8 mouse cellular contexts compared by ENCODE assay signal in genomic region chr17:47522536-47522935, GRCm38 (mm10). TPM values are rescaled to one million over a fixed set of nuclear protein-coding genes. Genes with fewer than 3 reads are reported as not detected.
A peak's percentile ranks its signal among the peaks of the same experiment; 100 is the strongest.
DNase-seq lines count a peak whose midpoint lies in the region; ATAC-seq and TF ChIP-seq lines count a peak whose summit lies in the region.

No protein-coding gene starts in this region.

- H3K27me3 ChIP-seq in embryonic facial prominence, embryonic 14.5 days (replicated peaks; ENCODE audit: control insufficient read depth, insufficient read depth, low read length) = no peaks in the 10 kb centered on the region
- no peaks in the 10 kb centered on the region for H3K27me3 ChIP-seq in hindbrain, postnatal 0 days (ENCODE audit: insufficient read depth, low read length)
- H3K27me3 ChIP-seq in myocyte (ENCODE audit: control insufficient read depth, insufficient read depth, insufficient read length) = no peaks in the 10 kb centered on the region

- no peaks in the 10 kb centered on the region for H3K36me3 ChIP-seq in embryonic facial prominence, embryonic 14.5 days (ENCODE audit: control insufficient read depth, insufficient read depth, low read length)
- H3K36me3 ChIP-seq in hindbrain, postnatal 0 days (ENCODE audit: insufficient read depth, low read length) = no peaks in the 10 kb centered on the region
- H3K36me3 ChIP-seq in myocyte (ENCODE audit: control insufficient read depth, insufficient read depth) = no peaks in the 10 kb centered on the region

- WGBS in embryonic facial prominence, embryonic 14.5 days = 47% methylated on average over 4 of the region's 4 CpGs
- 68% methylated on average over 4 of the region's 4 CpGs for WGBS in hindbrain, postnatal 0 days

- no peaks in the 10 kb centered on the region for H3K79me2 ChIP-seq in myocyte (ENCODE audit: control insufficient read depth, insufficient read depth)

- peaks cover 49% of the 10 kb centered on the region for H3K4me1 ChIP-seq in embryonic facial prominence, embryonic 14.5 days (ENCODE audit: control insufficient read depth, insufficient read depth, low read length)
- H3K4me1 ChIP-seq in hindbrain, postnatal 0 days (ENCODE audit: insufficient read depth, low read length) = peaks cover 12% of the 10 kb centered on the region; the same call in 1 of the 2 replicates

- H3K9ac ChIP-seq in embryonic facial prominence, embryonic 14.5 days (ENCODE audit: low read depth, low read length) = peak overlapping the region; percentile 41; the same call in 1 of the 2 replicates
- no peak overlapping the region for H3K9ac ChIP-seq in hindbrain, postnatal 0 days (replicated peaks; ENCODE audit: low read length)

- DNase-seq in kidney, postnatal 10 days = peak; percentile 55
- no peak for DNase-seq in kidney, adult 8-10 months
- peak; percentile 17 for DNase-seq in embryonic facial prominence, embryonic 14.5 days (ENCODE audit: low spot score)
- no peak for DNase-seq in hindbrain, postnatal 0 days (ENCODE audit: low spot score)
- no peak for DNase-seq in urinary bladder, postnatal 4 days (ENCODE audit: low spot score in 2 of 2)
- DNase-seq in retina, postnatal 1 day = no peak

- H3ac ChIP-seq in myocyte (ENCODE audit: control insufficient read depth, insufficient read length) = no peak overlapping the region

- TF ChIP-seq CTCF in hindbrain, postnatal 0 days (IDR thresholded peaks at IDR 0.05; ENCODE audit: low read depth) = no peak

- no peak for ATAC-seq in embryonic facial prominence, embryonic 14.5 days (ENCODE audit: low read depth)
- no peak for ATAC-seq in hindbrain, postnatal 0 days
- ATAC-seq in granulocyte monocyte progenitor cell, adult 5-6 weeks (replicated peaks; ENCODE audit: poor library complexity, severe bottlenecking) = no peak

- H3K4me3 ChIP-seq in embryonic facial prominence, embryonic 14.5 days (ENCODE audit: low read depth, low read length) = no peak overlapping the region
- H3K4me3 ChIP-seq in hindbrain, postnatal 0 days (ENCODE audit: low read length) = no peak overlapping the region
- H3K4me3 ChIP-seq in myocyte = no peak overlapping the region

- TF ChIP-seq POLR2A in myocyte (IDR thresholded peaks at IDR 0.05; ENCODE audit: insufficient read length, low read depth) = no peak

- H3K4me2 ChIP-seq in embryonic facial prominence, embryonic 14.5 days (ENCODE audit: low read depth, low read length) = no peak overlapping the region
- no peak overlapping the region for H3K4me2 ChIP-seq in hindbrain, postnatal 0 days (ENCODE audit: low read depth, low read length)
- H3K4me2 ChIP-seq in myocyte (ENCODE audit: low read depth) = peak overlapping the region; percentile 76

- peak overlapping the region; percentile 96 for H3K27ac ChIP-seq in embryonic facial prominence, embryonic 14.5 days (replicated peaks; ENCODE audit: low read depth, low read length)
- H3K27ac ChIP-seq in hindbrain, postnatal 0 days = peak overlapping the region; percentile 81; the same call in 1 of the 2 replicates

- H3K9me3 ChIP-seq in embryonic facial prominence, embryonic 14.5 days (ENCODE audit: control insufficient read depth, low read length) = no peaks in the 10 kb centered on the region
- no peaks in the 10 kb centered on the region for H3K9me3 ChIP-seq in hindbrain, postnatal 0 days (ENCODE audit: low read length)

TF ChIP-seq in myocyte, 11 proteins besides CTCF, POLR2A, EP300 and RAD21:
- TF ChIP-seq E2F4 (IDR thresholded peaks at IDR 0.05; ENCODE audit: insufficient read depth) = no peak
- TF ChIP-seq MYOD1 (IDR thresholded peaks at IDR 0.05; ENCODE audit: control insufficient read depth in 1 of 3, insufficient read length in 2 of 3, low read depth in 2 of 3) = peak in 1 of 3 experiments; percentile 4

RNA-seq across cellular contexts. Expression of gene Ccnd3, which starts 17.7 kb away (rescaled TPM):
- 519 TPM in 2 replicates for polyA plus RNA-seq in embryonic facial prominence, embryonic 14.5 days (2014; fragmentation: Nextera tagmentation; extraction: Ambion mirVana)
- 55.0 and 63.4 TPM in 2 replicates for total RNA-seq in hindbrain, postnatal 0 days (2014; rRNA removed)
- 69.3 and 71.5 TPM in 2 replicates for polyA plus RNA-seq in hindbrain, postnatal 0 days (2015; fragmentation: Nextera tagmentation; extraction: Ambion mirVana)
- polyA plus RNA-seq in myocyte (2012; fragmentation: generic; extraction: Trizol) = 858 TPM
- total RNA-seq in granulocyte monocyte progenitor cell, adult 5-6 weeks (2014; fragmentation: Nextera tagmentation) = 99.8 and 128 TPM in 2 replicates
- 35.5 and 35.9 TPM in 2 replicates for total RNA-seq in granulocyte monocyte progenitor cell, adult 5-6 weeks (2017)

RNA-seq across cellular contexts. Expression of gene Taf8, which starts 20.4 kb away (rescaled TPM):
- polyA plus RNA-seq in embryonic facial prominence, embryonic 14.5 days (2014; fragmentation: Nextera tagmentation; extraction: Ambion mirVana) = 19.5 and 24.3 TPM in 2 replicates
- 17.9 and 22.2 TPM in 2 replicates for total RNA-seq in hindbrain, postnatal 0 days (2014; rRNA removed)
- polyA plus RNA-seq in hindbrain, postnatal 0 days (2015; fragmentation: Nextera tagmentation; extraction: Ambion mirVana) = 11.8 and 12.3 TPM in 2 replicates
- polyA plus RNA-seq in myocyte (2012; fragmentation: generic; extraction: Trizol) = 13.4 TPM
- 13.9 and 23.8 TPM in 2 replicates for total RNA-seq in granulocyte monocyte progenitor cell, adult 5-6 weeks (2014; fragmentation: Nextera tagmentation)
- total RNA-seq in granulocyte monocyte progenitor cell, adult 5-6 weeks (2017) = 34.7 and 40.9 TPM in 2 replicates

Comparison
In these comparisons a context has a peak if more than half of its experiments do, and no peak if none do; other contexts are left out.
1. DNase-seq: peak in kidney, postnatal 10 days (single experiment) and embryonic facial prominence, embryonic 14.5 days (single experiment); none in kidney, adult 8-10 months (0 of 2), hindbrain, postnatal 0 days (single experiment), urinary bladder, postnatal 4 days (0 of 2) and retina, postnatal 1 day (single experiment).